Mouse (Mus musculus): ENCODE data around the gene Gm6588. TPM values are rescaled to one million over a fixed set of nuclear protein-coding genes. Genes with fewer than 3 reads are reported as not detected.

Gene Gm6588
- total RNA-seq, 2 experiments from 2014 or later, result not detected

Other genes with a start within 250 kb of the Gm6588 start
- 1 to 10 TPM; 3.8 to 4.2 TPM for gene Cryba4, start 196.9 kb upstream of the Gm6588 start, total RNA-seq (2021)
- gene Crybb1, start 193.6 kb upstream of the Gm6588 start, total RNA-seq (2021), result 1 to 10 TPM; 2.0 to 3.0 TPM
- 100 to 1,000 TPM; 135 to 140 TPM for gene Tpst2, start 172.7 kb upstream of the Gm6588 start, total RNA-seq (2021)
- gene Tfip11, start 123.1 kb upstream of the Gm6588 start, total RNA-seq (2021), result 10 to 100 TPM; 35.9 to 43.0 TPM
- 10 to 100 TPM; 21.4 to 28.4 TPM for gene Srrd, start 106.4 kb upstream of the Gm6588 start, total RNA-seq (2021)
- 10 to 100 TPM; 32.8 to 37.2 TPM for gene Hps4, start 106.3 kb upstream of the Gm6588 start, total RNA-seq (2021)
- gene Gm6583, start 93.4 kb upstream of the Gm6588 start, total RNA-seq (2021), result under 1 TPM in 1 of 2 experiments, not detected in 1; 0.23 TPM
- gene Asphd2, start 54.6 kb upstream of the Gm6588 start, total RNA-seq (2021), result 1 to 10 TPM; 9.5 to 9.9 TPM
- 1 to 10 TPM; 7.6 to 8.7 TPM for gene Sez6l, start 127.8 kb downstream of the Gm6588 start, total RNA-seq (2021)

Data from adrenal gland, postnatal 4 days (tissue).